ENCODE assay signal across 29 mouse cellular contexts in genomic region chr9:60506136-60506535, GRCm38 (mm10). TPM values are rescaled to one million over a fixed set of nuclear protein-coding genes. Genes with fewer than 3 reads are reported as not detected.
A peak's percentile ranks its signal among the peaks of the same experiment; 100 is the strongest.
DNase-seq lines count a peak whose midpoint lies in the region; ATAC-seq and TF ChIP-seq lines count a peak whose summit lies in the region.
"Had no signal": no experiment of that assay in that cellular context is flagged by ENCODE, and none has a peak within 500 bp of the region (broad histone marks: within the 10 kb centered on the region; RNA-seq: fewer than 3 reads in every experiment).

No protein-coding gene starts in this region.

- H3K9me3 ChIP-seq in lung, embryonic 16.5 days (ENCODE audit: control insufficient read depth, low read length) = no peaks in the 10 kb centered on the region
- H3K9me3 ChIP-seq in lung, postnatal 0 days (ENCODE audit: low read length) = no peaks in the 10 kb centered on the region
- H3K9me3 ChIP-seq: embryonic facial prominence, embryonic 13.5 days; forebrain, embryonic 10.5 days; forebrain, embryonic 15.5 days; hindbrain, embryonic 13.5 days; limb, embryonic 12.5 days; liver, embryonic 15.5 days; lung, embryonic 15.5 days; midbrain, embryonic 15.5 days; stomach, embryonic 15.5 days had no signal

- H3K36me3 ChIP-seq in lung, embryonic 16.5 days (ENCODE audit: control insufficient read depth, insufficient read depth, low read length) = no peaks in the 10 kb centered on the region
- no peaks in the 10 kb centered on the region for H3K36me3 ChIP-seq in lung, postnatal 0 days (ENCODE audit: insufficient read depth, low read length)
- H3K36me3 ChIP-seq: embryonic facial prominence, embryonic 13.5 days; forebrain, embryonic 10.5 days; forebrain, embryonic 15.5 days; hindbrain, embryonic 13.5 days; limb, embryonic 12.5 days; liver, embryonic 15.5 days; lung, embryonic 15.5 days; midbrain, embryonic 15.5 days; stomach, embryonic 15.5 days had no signal

- H3K4me1 ChIP-seq in lung, embryonic 16.5 days (replicated peaks; ENCODE audit: control insufficient read depth, insufficient read depth, low read length) = peaks cover 5% of the 10 kb centered on the region
- peaks cover 8% of the 10 kb centered on the region; the same call in 1 of the 2 replicates for H3K4me1 ChIP-seq in lung, postnatal 0 days (ENCODE audit: insufficient read depth, low read depth, low read length)
- H3K4me1 ChIP-seq: forebrain, embryonic 15.5 days had no signal

- no peak for TF ChIP-seq CTCF in lung, postnatal 0 days (IDR thresholded peaks at IDR 0.05)

- DNase-seq in embryo, embryonic 10.5 days (ENCODE audit: low spot score) = peak; percentile 30
- DNase-seq in embryo, embryonic 9.5 days (ENCODE audit: extremely low spot score) = no peak
- peak; percentile 35 to 40 for DNase-seq in heart, postnatal 14 days
- no peak for DNase-seq in heart, adult 11 months
- no peak for DNase-seq in lung, postnatal 0 days (ENCODE audit: low spot score)
- DNase-seq: cerebellum, adult 11 months; cerebellum, adult 9-10 months; cerebellum, postnatal 36 days; embryo, embryonic 11 days; gastrocnemius, postnatal 25 days; kidney, adult 11 months; kidney, postnatal 36 days; right cerebral cortex, postnatal 25 days had no signal

- peak; percentile 54 for ATAC-seq in lung, embryonic 16.5 days (ENCODE audit: low read depth)
- no peak for ATAC-seq in lung, postnatal 0 days
- ATAC-seq: activated CD4-positive, CD25-positive, alpha-beta regulatory T cell, adult 4 months; forebrain, embryonic 15.5 days; midbrain, embryonic 15.5 days had no signal

- no peak for TF ChIP-seq EP300 in lung, postnatal 0 days (IDR thresholded peaks at IDR 0.05)

- no peaks in the 10 kb centered on the region; the same call in 1 of the 2 replicates for H3K27me3 ChIP-seq in lung, embryonic 16.5 days (ENCODE audit: control insufficient read depth, insufficient read depth, low read depth, low read length)
- no peaks in the 10 kb centered on the region for H3K27me3 ChIP-seq in lung, postnatal 0 days (replicated peaks; ENCODE audit: insufficient read depth, low read length)
- H3K27me3 ChIP-seq: CH12.LX; embryonic facial prominence, embryonic 13.5 days; forebrain, embryonic 15.5 days; liver, embryonic 15.5 days; lung, embryonic 15.5 days; stomach, embryonic 15.5 days had no signal

- H3K9ac ChIP-seq in lung, embryonic 16.5 days (ENCODE audit: low read length) = no peak overlapping the region
- no peak overlapping the region for H3K9ac ChIP-seq in lung, postnatal 0 days (replicated peaks; ENCODE audit: low read depth)
- H3K9ac ChIP-seq: embryonic facial prominence, embryonic 13.5 days; forebrain, embryonic 15.5 days; hindbrain, embryonic 13.5 days; limb, embryonic 12.5 days; liver, embryonic 15.5 days; lung, embryonic 15.5 days; midbrain, embryonic 15.5 days; stomach, embryonic 15.5 days had no signal

- no peak overlapping the region for H3K4me3 ChIP-seq in lung, embryonic 16.5 days (ENCODE audit: low read length)
- no peak overlapping the region for H3K4me3 ChIP-seq in lung, postnatal 0 days (ENCODE audit: low read depth, low read length)
- H3K4me3 ChIP-seq: embryonic facial prominence, embryonic 13.5 days; forebrain, embryonic 10.5 days; forebrain, embryonic 15.5 days; heart, adult 2 months; hindbrain, embryonic 13.5 days; layer of hippocampus, adult 2 months; left cerebral cortex, adult 2 months; limb, embryonic 12.5 days; liver, embryonic 15.5 days; lung, embryonic 15.5 days; midbrain, embryonic 15.5 days; stomach, embryonic 15.5 days had no signal

- H3K4me2 ChIP-seq in lung, embryonic 16.5 days (ENCODE audit: low read depth, low read length) = no peak overlapping the region
- H3K4me2 ChIP-seq in lung, postnatal 0 days (replicated peaks; ENCODE audit: low read depth, low read length) = no peak overlapping the region
- H3K4me2 ChIP-seq: embryonic facial prominence, embryonic 13.5 days; forebrain, embryonic 15.5 days; hindbrain, embryonic 13.5 days; limb, embryonic 12.5 days; liver, embryonic 15.5 days; lung, embryonic 15.5 days; midbrain, embryonic 15.5 days; stomach, embryonic 15.5 days had no signal

- intact Hi-C loops in heart, postnatal 14 days (cut with DNase I) = no loop called here

- 36% methylated on average over 5 of the region's 5 CpGs for WGBS in lung, embryonic 16.5 days
- WGBS in lung, postnatal 0 days = 62% methylated on average over 5 of the region's 5 CpGs

- no peak overlapping the region for H3K27ac ChIP-seq in lung, embryonic 16.5 days (ENCODE audit: low read length)
- H3K27ac ChIP-seq in lung, postnatal 0 days (ENCODE audit: low read length) = no peak overlapping the region
- H3K27ac ChIP-seq: embryonic facial prominence, embryonic 13.5 days; forebrain, embryonic 10.5 days; forebrain, embryonic 15.5 days; heart, adult 2 months; hindbrain, embryonic 13.5 days; layer of hippocampus, adult 2 months; left cerebral cortex, adult 2 months; limb, embryonic 12.5 days; liver, embryonic 15.5 days; lung, embryonic 15.5 days; macrophage; midbrain, embryonic 15.5 days; stomach, embryonic 15.5 days had no signal

RNA-seq across cellular contexts. Expression of gene Thsd4, which starts 15.7 kb away (rescaled TPM):
- total RNA-seq in heart, postnatal 14 days (2021) = 10 to 100 TPM; 10.5 to 11.8 TPM
- polyA plus RNA-seq in lung, embryonic 16.5 days (2015; fragmentation: Nextera tagmentation; extraction: Ambion mirVana) = 6.4 and 7.3 TPM in 2 replicates
- polyA plus RNA-seq in lung, postnatal 0 days (2015; fragmentation: Nextera tagmentation; extraction: Ambion mirVana) = 3.4 and 3.6 TPM in 2 replicates
- total RNA-seq: CH12.LX had no signal
- polyA plus RNA-seq: activated CD4-positive, CD25-positive, alpha-beta regulatory T cell, adult 4 months; macrophage had no signal

Comparison
In these comparisons a context has a peak if more than half of its experiments do, and no peak if none do; other contexts are left out.
1. DNase-seq: peak in embryo, embryonic 10.5 days (single experiment) and heart, postnatal 14 days (2 of 2); none in embryo, embryonic 9.5 days (single experiment), heart, adult 11 months (single experiment) and lung, postnatal 0 days (single experiment).